Mouse (Mus musculus) natural killer cell, adult 2 months (primary cell): ENCODE data around the gene Cks1b.

Experiments
- DNase-seq, 2 experiments: peaks; one replicate each; pipeline ENCODE4 v3.0.0; 2022; ENCODE audit warnings: low spot score in 2 of 2

The Cks1b gene

GRCm38 (mm10) chr3:89395806-89396653 lies 22.2 kb downstream of the Cks1b start:
- DNase-seq: peak; percentile 45 to 56

- no peak for DNase-seq
Observed at GRCm38 (mm10) chr3:89395419-89395805, 22.8 kb downstream of the Cks1b start.

GRCm38 (mm10) chr3:89394894-89395256 lies 23.3 kb downstream of the Cks1b start:
- DNase-seq: peak; percentile 36 to 46

- DNase-seq: peak; percentile 37 to 53
Observed at GRCm38 (mm10) chr3:89394006-89394893, 23.9 kb downstream of the Cks1b start, which contains the start of gene Zbtb7b. Zbtb7b (minus strand) TSS chr3:89394776.

- DNase-seq: peak; percentile 94 to 96
Observed at GRCm38 (mm10) chr3:89393605-89394004, 24.6 kb downstream of the Cks1b start.

- DNase-seq: no peak
Observed at GRCm38 (mm10) chr3:89392871-89393311, 25.3 kb downstream of the Cks1b start.

GRCm38 (mm10) chr3:89391663-89392511 lies 26.3 kb downstream of the Cks1b start:
- peak; percentile 41 to 62 for DNase-seq

GRCm38 (mm10) chr3:89390699-89391662 lies 27.2 kb downstream of the Cks1b start:
- no peak for DNase-seq

- no peak for DNase-seq
Observed at GRCm38 (mm10) chr3:89390111-89390515, 28.1 kb downstream of the Cks1b start.

GRCm38 (mm10) chr3:89388901-89389740 lies 29.1 kb downstream of the Cks1b start:
- peak in 1 of 2 experiments; percentile 36 for DNase-seq

- no peak for DNase-seq
Observed at GRCm38 (mm10) chr3:89388134-89388881, 29.9 kb downstream of the Cks1b start.

GRCm38 (mm10) chr3:89387632-89388031 lies 30.6 kb downstream of the Cks1b start:
- DNase-seq: no peak

- no peak for DNase-seq
Observed at GRCm38 (mm10) chr3:89386438-89387420, 31.5 kb downstream of the Cks1b start.

GRCm38 (mm10) chr3:89385451-89385850 lies 32.7 kb downstream of the Cks1b start:
- DNase-seq: no peak

- DNase-seq: no peak
Observed at GRCm38 (mm10) chr3:89384331-89385076, 33.7 kb downstream of the Cks1b start.

GRCm38 (mm10) chr3:89383651-89384255 lies 34.4 kb downstream of the Cks1b start:
- no peak for DNase-seq
